Mouse (Mus musculus): ENCODE data around the gene Zfp654.

Gene Zfp654

GRCm38 (mm10) chr16:64766696-64767300, 84.7 kb downstream of the Zfp654 start:
- no peak for DNase-seq (ENCODE audit: low spot score)

- no peak for DNase-seq (ENCODE audit: low spot score)
These were observed 92.2 kb downstream of the Zfp654 start for GRCm38 (mm10) chr16:64759245-64759626.

DNA sequence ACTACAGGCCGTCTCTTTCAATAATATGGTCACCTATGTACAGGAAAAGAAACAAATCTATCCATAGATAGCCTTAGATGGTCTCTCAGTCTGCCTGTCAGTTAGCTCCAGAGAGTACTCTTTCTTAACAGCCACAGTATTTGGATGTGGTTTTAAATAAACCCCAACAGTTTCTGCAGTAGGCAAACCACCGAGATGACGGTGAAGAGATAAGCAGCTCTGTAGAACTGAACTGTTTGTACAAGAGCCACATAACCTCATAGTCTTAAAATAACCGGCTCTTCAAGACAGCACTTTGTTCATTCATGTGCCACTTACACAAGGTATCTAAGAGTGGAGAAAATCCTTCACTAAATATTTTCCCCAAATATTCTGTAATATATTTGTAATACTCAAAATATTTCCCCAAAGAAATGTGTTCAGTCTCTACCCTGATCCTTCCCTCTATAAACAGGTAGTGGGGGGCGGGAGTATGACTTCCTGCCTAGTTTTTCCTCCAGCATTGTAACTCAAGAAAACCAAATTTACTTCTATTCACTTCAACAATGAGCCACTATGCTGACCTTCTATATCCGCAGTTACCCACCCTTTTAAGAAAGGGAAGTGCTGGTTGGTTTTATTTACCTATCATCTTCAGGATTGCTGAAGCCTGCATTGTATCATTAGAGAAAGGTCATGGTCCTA, 92.7 kb downstream of the Zfp654 start:
- DNase-seq (ENCODE audit: low spot score), result no peak

DNA sequence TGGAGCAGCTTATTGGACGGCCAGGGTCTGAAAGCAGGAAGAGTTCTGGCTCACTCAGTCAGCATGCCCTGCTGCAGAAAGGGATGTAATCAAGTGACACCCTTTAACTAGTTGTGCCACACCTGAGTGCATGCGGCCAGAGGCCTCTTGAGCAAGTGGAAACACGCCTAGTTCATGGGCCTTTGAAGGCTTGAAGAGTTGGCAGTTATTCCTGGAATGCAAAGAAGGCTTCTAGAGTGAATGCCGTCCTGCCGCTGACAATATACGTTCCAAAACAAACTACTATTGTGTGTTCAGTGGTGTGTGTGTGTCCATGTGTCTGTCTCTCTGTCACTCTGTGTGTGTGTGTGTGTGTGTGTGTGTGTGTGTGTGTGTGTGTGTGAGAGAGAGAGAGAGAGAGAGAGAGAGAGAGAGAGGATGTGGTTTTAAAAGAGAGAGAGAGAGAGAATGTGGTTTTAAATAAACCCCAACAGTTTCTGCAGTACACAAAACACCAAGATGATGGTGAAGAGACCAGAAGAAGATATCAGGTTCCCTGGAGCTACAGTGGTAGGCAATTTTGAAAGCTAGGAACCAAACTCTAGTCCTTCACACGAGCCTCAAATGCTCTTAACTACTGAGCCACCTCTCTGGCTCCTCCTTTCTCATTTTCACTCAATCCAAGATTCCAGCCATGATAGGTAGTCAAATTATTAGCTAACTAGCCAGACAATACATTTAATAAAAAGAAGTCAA, 93.6 kb downstream of the Zfp654 start:
- DNase-seq (ENCODE audit: low spot score), result no peak

- DNase-seq (ENCODE audit: low spot score), result no peak
These were observed 95.1 kb downstream of the Zfp654 start for GRCm38 (mm10) chr16:64756321-64756720.

DNA sequence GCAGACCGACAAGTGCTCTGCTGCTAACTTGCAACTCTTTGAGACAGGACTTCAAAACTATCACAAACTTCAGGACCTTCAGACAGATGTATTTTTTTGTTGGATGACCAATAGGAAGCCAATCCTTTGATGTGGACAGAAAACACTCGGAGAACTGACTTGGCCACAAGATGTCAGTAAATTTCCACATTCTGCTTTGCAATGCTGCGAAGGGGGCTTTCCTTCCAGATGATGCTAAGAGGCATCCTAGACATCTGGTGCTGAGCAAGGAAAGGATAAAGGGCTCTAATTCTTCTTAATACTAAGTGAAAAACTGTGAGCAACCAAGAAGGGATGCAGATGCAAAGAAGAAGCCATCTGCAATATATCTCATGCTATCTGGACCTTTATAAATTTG, 96.7 kb downstream of the Zfp654 start:
- no peak for DNase-seq (ENCODE audit: low spot score)

DNA sequence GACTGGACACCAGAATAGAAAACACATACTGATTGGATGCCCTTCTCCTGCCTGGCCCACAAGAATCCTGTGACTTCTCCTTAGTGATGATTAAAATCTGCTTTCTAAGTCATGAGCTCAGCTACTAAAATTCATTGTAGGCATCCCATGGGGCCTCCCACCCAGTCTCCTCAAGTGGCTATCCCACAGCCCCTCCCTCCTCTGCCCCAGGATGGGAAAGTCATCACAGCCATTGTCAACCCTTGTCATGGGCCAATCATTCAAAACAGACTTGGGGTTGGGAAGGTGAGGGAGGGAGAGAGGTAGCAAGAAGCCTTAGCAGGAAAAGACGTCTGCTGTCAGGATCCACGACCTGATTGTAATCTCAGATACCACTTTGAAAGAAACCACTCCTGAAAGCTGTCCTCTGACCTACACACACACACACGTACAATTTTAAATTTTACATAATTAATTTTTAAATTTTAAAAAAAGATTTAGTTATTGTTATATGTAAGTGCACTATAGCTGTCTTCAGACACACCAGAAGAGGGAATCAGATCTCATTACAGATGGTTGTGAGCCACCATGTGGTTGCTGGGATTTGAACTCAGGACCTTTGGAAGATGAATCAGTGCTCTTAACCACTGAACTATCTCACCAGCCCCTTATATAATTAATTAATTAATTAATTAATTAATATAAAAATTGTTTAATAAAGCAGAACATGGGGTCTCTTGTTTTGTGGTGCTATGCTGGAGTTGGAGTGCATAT, 97.3 kb downstream of the Zfp654 start:
- no peak for DNase-seq (ENCODE audit: low spot score)

- DNase-seq (ENCODE audit: low spot score), result peak; percentile 41
These were observed 103.2 kb downstream of the Zfp654 start for GRCm38 (mm10) chr16:64748237-64748636.

DNA sequence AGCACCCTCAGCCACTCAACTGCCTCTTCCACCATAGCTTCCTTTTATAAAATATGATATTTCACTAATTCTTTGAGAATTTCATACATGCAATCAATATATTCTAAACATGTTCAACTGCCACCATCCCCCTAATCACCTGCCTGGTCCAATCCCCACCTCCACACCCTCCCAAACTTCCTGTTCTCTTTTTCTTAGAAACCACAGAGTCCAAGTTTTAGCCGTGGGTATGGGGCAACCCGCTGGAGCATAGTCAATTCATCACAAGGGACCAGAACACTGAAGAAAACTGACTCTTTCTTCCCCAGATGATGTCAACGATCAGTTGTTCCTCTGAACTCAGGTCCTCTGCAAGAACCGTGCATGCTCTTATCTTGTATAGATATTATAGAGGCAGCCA, 106.4 kb downstream of the Zfp654 start:
- DNase-seq (ENCODE audit: low spot score), result no peak

DNA sequence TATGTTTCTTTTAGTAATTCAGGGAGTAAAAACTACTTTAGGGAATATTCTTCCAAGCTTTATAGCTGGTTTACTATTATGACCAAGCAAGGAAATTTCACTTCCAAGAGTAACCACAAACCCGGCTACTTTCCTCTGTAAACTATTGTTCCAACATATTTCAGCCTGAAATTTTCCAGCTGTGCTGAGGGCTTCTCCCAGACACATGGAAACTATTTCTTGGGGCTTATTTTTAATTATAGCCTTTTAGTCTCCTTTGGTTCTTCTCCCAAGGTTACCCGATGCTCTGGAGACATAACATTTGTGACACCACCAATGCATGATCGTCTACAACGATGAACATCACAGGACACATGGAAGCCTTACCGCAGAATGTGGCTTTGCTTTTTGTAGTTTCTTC, 114.2 kb downstream of the Zfp654 start:
- DNase-seq (ENCODE audit: low spot score), result no peak

All from left cerebral cortex, adult 11 months (tissue).